Mouse (Mus musculus): ENCODE results near the gene Parp1. TPM values are rescaled to one million over a fixed set of nuclear protein-coding genes. Genes with fewer than 3 reads are reported as not detected.
"Not testable (repeated sequence)": the region's sequence is repeated elsewhere in the genome, so short reads cannot be mapped to it uniquely, and the experiment has no call there.

The Parp1 gene
- polyA plus RNA-seq, 1 experiment, result 39.9 TPM

DNA sequence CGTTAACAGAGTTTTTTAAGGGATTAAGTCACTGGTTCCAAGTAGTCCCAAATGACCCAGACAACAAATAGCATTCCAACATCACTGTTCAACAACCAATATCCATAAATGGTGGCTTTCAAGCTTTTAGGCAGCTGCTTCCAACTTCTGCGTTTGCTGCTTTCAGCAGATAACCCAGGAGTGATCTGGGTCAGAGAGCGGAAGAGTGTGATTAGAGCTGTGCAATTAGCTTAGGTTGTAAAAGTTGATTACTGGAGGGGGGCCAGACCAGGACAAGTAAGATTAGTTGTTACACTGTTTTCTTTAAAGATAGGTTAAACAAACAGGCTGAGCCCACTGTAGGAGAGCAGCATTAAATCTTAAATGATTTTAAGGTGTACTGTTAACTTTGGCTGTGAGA lies 7.5 kb upstream of the Parp1 start:
- Histone ChIP-seq H3K36me3 (ENCODE audit: control insufficient read depth, insufficient read depth, low read length) (no peaks in the 10 kb centered on the region), H3K4me3 (ENCODE audit: control insufficient read depth, low read depth, low read length) (no peak overlapping the region), H3K27me3 (ENCODE audit: control insufficient read depth, insufficient read depth, low read length) (no peaks in the 10 kb centered on the region), H3K27ac (ENCODE audit: control insufficient read depth, insufficient read depth, low read depth, low read length) (no peak overlapping the region), H3K4me1 (ENCODE audit: control insufficient read depth, insufficient read depth, low read length) (no peaks in the 10 kb centered on the region; the same call in none of the 2 replicates)
- TF ChIP-seq POLR2A (IDR thresholded peaks at IDR 0.05; ENCODE audit: control insufficient read depth, low read depth, low read length) (no peak), CTCF (IDR thresholded peaks at IDR 0.05; ENCODE audit: control insufficient read depth, insufficient read depth, insufficient replicate concordance, low read depth, low read length) (no peak)

DNA sequence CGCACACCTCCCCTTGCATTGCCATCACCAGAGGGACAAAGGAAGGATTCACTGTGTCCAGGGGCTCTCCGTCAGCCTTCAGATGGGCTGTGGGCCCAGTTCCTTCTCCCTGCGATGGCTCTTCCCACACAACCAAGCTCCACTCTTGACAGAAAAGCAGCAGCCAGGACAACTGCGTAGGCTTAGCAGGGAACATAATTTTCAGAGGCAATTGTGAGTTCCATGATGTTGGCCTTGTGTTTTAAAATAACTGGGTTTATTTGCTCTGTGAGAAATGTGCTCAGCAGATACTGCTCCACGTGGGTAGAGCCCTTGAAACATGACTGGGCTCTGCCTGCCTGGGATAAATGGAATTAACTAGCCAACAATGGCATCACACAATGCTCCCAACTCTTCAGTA lies 3.8 kb upstream of the Parp1 start:
- Histone ChIP-seq H3K27ac (ENCODE audit: control insufficient read depth, insufficient read depth, low read depth, low read length) (no peak overlapping the region; the same call in 1 of the 2 replicates), H3K36me3 (ENCODE audit: control insufficient read depth, insufficient read depth, low read length) (no peaks in the 10 kb centered on the region), H3K27me3 (ENCODE audit: control insufficient read depth, insufficient read depth, low read length) (no peaks in the 10 kb centered on the region), H3K4me1 (ENCODE audit: control insufficient read depth, insufficient read depth, low read length) (peaks cover 6% of the 10 kb centered on the region), H3K4me3 (ENCODE audit: control insufficient read depth, low read depth, low read length) (no peak overlapping the region)
- TF ChIP-seq CTCF (IDR thresholded peaks at IDR 0.05; ENCODE audit: control insufficient read depth, insufficient read depth, insufficient replicate concordance, low read depth, low read length) (no peak), POLR2A (IDR thresholded peaks at IDR 0.05; ENCODE audit: control insufficient read depth, low read depth, low read length) (no peak)

DNA sequence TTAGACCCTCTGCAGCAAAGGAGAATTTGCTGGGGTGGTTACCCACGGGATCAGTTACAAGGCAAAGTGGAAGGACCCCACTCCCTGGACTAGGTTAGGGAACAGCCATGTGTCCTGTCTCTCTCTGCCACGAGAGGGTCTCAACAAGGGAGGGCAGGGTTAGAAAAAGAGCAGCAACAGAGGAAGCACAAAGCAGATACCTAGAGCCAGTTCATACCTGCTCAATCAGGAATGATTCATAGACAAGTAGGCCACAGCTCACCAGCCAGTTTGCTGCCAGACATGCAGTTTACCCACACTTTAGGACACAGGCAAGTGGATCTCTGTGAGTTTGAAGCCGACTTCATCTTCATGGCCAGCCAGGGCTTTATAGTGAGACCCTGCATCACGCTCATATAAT lies 963 bp upstream of the Parp1 start:
- H3K4me1 ChIP-seq (ENCODE audit: control insufficient read depth, insufficient read depth, low read length), result peaks cover 8% of the 10 kb centered on the region
- no peak overlapping the region for H3K4me3 ChIP-seq (ENCODE audit: control insufficient read depth, low read depth, low read length)
- TF ChIP-seq CTCF (IDR thresholded peaks at IDR 0.05; ENCODE audit: control insufficient read depth, insufficient read depth, insufficient replicate concordance, low read depth, low read length) (no peak), POLR2A (IDR thresholded peaks at IDR 0.05; ENCODE audit: control insufficient read depth, low read depth, low read length) (no peak)
- no peaks in the 10 kb centered on the region for H3K36me3 ChIP-seq (ENCODE audit: control insufficient read depth, insufficient read depth, low read length)
- H3K27me3 ChIP-seq (ENCODE audit: control insufficient read depth, insufficient read depth, low read length), result no peaks in the 10 kb centered on the region
- H3K27ac ChIP-seq (ENCODE audit: control insufficient read depth, insufficient read depth, low read depth, low read length), result no peak overlapping the region

DNA sequence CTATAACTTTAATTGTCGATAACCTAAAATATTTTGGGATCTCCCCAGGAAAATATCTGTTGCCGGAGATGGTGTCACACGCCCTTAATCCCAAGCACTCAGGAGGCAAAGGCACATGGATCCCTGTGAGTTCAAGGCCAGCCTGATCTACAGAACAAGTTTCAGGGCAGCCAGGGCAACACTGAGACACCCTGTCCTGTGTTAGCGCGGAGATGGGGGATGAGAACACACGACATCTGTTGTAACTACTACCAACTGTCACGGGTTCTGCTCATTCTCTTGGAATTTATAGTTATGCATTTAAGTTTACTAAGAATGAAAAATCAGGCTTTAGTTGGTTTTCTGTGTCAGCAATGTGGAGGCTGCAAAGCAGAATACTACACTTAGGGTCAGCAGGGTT lies 476 bp upstream of the Parp1 start:
- H3K36me3 ChIP-seq (ENCODE audit: control insufficient read depth, insufficient read depth, low read length), result no peaks in the 10 kb centered on the region
- peak overlapping the region; percentile 88 for H3K4me3 ChIP-seq (ENCODE audit: control insufficient read depth, low read depth, low read length)
- H3K4me1 ChIP-seq (ENCODE audit: control insufficient read depth, insufficient read depth, low read length), result peaks cover 8% of the 10 kb centered on the region
- no peak for TF ChIP-seq CTCF (IDR thresholded peaks at IDR 0.05; ENCODE audit: control insufficient read depth, insufficient read depth, insufficient replicate concordance, low read depth, low read length)
- no peak for TF ChIP-seq POLR2A (IDR thresholded peaks at IDR 0.05; ENCODE audit: control insufficient read depth, low read depth, low read length)
- peak overlapping the region; percentile 59 for H3K27ac ChIP-seq (ENCODE audit: control insufficient read depth, insufficient read depth, low read depth, low read length)
- H3K27me3 ChIP-seq (ENCODE audit: control insufficient read depth, insufficient read depth, low read length), result no peaks in the 10 kb centered on the region

DNA sequence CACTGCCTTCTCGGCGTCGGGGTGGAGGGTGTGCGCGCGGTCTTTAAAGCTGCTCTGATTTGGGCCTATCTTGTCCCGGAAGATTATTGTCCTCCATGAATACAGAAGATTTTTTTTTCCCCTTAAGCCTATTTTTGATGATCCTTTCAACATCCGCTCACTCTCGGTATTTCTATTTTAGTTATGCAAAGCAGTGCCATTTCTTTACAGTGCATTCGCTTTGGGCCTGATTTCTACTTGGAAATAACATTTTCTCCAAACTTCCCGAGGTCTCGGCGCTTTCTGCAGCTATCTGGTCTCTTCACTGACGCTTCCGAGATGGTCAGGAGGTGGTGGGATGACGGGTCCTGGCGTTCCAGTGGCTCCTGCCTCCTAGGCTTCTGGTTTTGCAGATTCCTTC lies 729 bp downstream of the Parp1 start:
- Histone ChIP-seq H3K27ac (ENCODE audit: control insufficient read depth, insufficient read depth, low read depth, low read length) (peak overlapping the region; percentile 67), H3K27me3 (ENCODE audit: control insufficient read depth, insufficient read depth, low read length) (no peaks in the 10 kb centered on the region)

DNA sequence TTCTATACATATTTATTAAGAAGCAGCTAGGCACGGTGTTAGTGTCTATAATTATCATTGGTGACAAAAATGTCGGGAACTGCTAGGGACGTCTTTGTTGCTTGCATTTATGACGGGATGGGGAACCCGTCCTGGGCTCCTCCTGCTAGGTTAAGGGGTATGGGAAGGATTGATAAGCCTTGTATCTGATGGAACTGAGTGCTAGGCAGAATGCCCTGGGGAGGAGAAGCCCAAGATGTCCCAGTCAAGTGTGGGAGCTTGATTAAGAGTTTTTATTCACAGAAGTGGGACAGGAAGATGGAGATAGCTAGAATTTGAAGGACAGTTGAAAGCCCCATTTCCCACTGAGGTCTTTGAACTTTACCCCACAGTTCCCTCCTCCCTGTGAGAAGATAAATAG lies 1.5 kb downstream of the Parp1 start:
- H3K36me3 ChIP-seq (ENCODE audit: control insufficient read depth, insufficient read depth, low read length), result no peaks in the 10 kb centered on the region
- TF ChIP-seq CTCF (IDR thresholded peaks at IDR 0.05; ENCODE audit: control insufficient read depth, insufficient read depth, insufficient replicate concordance, low read depth, low read length) (no peak), POLR2A (IDR thresholded peaks at IDR 0.05; ENCODE audit: control insufficient read depth, low read depth, low read length) (no peak)
- H3K27me3 ChIP-seq (ENCODE audit: control insufficient read depth, insufficient read depth, low read length), result no peaks in the 10 kb centered on the region
- no peak overlapping the region for H3K27ac ChIP-seq (ENCODE audit: control insufficient read depth, insufficient read depth, low read depth, low read length)
- H3K4me1 ChIP-seq (ENCODE audit: control insufficient read depth, insufficient read depth, low read length), result peaks cover 8% of the 10 kb centered on the region
- no peak overlapping the region for H3K4me3 ChIP-seq (ENCODE audit: control insufficient read depth, low read depth, low read length)

More for the DNA sequence above, 729 bp downstream of the Parp1 start:
- Histone ChIP-seq H3K4me3 (ENCODE audit: control insufficient read depth, low read depth, low read length) (peak overlapping the region; percentile 88), H3K4me1 (ENCODE audit: control insufficient read depth, insufficient read depth, low read length) (peaks cover 8% of the 10 kb centered on the region), H3K36me3 (ENCODE audit: control insufficient read depth, insufficient read depth, low read length) (no peaks in the 10 kb centered on the region)
- no peak for TF ChIP-seq CTCF (IDR thresholded peaks at IDR 0.05; ENCODE audit: control insufficient read depth, insufficient read depth, insufficient replicate concordance, low read depth, low read length)
- 0 out of 2 replicates have a peak, but pooled peaks have one; percentile 17 for TF ChIP-seq POLR2A (IDR thresholded peaks at IDR 0.05; ENCODE audit: control insufficient read depth, low read depth, low read length)

DNA sequence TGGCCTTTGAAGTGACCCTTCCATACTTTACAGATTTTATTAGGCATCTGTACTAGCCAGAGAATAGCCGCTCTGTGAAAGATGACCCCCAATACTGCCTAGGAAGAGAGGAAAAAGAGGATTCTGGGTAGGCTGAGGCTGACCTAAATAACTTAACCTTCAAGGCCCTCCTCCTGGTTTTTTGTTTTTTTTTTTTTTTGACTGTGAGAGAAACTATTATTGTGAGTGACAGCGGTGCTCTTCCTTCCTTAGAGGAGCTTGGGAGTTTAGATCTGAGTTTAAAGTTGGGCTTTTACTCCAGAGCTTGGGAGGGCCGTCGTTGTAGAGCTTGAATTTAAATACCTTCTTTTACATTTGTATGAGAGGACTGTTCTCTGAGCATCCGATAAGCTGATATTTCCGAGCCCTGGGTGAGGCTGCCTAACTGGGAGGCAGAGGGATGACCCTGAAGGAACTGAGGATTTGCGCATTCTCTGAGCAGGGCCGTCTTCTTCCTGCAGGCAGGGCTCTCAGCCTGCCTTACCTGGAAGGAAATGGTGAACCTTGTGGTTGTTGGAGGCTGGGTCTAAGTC lies 2.4 kb downstream of the Parp1 start:
- Histone ChIP-seq H3K27ac (ENCODE audit: control insufficient read depth, insufficient read depth, low read depth, low read length) (no peak overlapping the region), H3K4me3 (ENCODE audit: control insufficient read depth, low read depth, low read length) (no peak overlapping the region)

DNA sequence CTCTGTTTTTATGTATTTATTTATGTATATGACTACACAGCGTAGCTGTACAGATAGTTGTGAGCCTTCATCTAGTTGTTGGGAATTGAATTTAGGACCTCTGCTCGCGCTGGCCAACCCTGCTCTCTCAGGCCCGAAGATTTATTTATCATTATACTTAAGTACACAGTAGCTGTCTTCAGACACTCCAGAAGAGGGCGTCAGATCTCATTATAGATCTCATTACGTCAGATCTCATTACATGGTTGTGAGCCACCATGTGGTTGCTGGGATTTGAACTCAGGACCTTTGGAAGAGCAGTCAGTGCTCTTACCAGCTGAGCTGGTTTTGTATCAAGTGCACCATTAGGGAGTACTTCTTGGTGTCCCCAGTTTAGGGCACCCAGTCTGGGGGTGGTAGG lies 3.0 kb downstream of the Parp1 start:
- H3K27ac ChIP-seq (ENCODE audit: control insufficient read depth, insufficient read depth, low read depth, low read length); H3K4me3 ChIP-seq (ENCODE audit: control insufficient read depth, low read depth, low read length); H3K36me3 ChIP-seq (ENCODE audit: control insufficient read depth, insufficient read depth, low read length); H3K4me1 ChIP-seq (ENCODE audit: control insufficient read depth, insufficient read depth, low read length); H3K27me3 ChIP-seq (ENCODE audit: control insufficient read depth, insufficient read depth, low read length): not testable (repeated sequence)

More for the DNA sequence above, 2.4 kb downstream of the Parp1 start:
- TF ChIP-seq CTCF (IDR thresholded peaks at IDR 0.05; ENCODE audit: control insufficient read depth, insufficient read depth, insufficient replicate concordance, low read depth, low read length) (no peak), POLR2A (IDR thresholded peaks at IDR 0.05; ENCODE audit: control insufficient read depth, low read depth, low read length) (no peak)
- Histone ChIP-seq H3K27me3 (ENCODE audit: control insufficient read depth, insufficient read depth, low read length) (no peaks in the 10 kb centered on the region), H3K36me3 (ENCODE audit: control insufficient read depth, insufficient read depth, low read length) (no peaks in the 10 kb centered on the region), H3K4me1 (ENCODE audit: control insufficient read depth, insufficient read depth, low read length) (peaks cover 8% of the 10 kb centered on the region)
